Mouse (Mus musculus) common myeloid progenitor, adult 5-6 weeks (primary cell): ENCODE measurements around the gene Ablim1. TPM values are rescaled to one million over a fixed set of nuclear protein-coding genes. Genes with fewer than 3 reads are reported as not detected.

Experiments
- ATAC-seq: replicated peaks from 2 replicates; pipeline ENCODE4 v1.8.0; 2016; ENCODE audit warnings: low read depth, mild to moderate bottlenecking, moderate TSS enrichment, inconsistent platforms; ENCODE audit not compliant: poor library complexity, severe bottlenecking
- total RNA-seq: library from RNA; stranded (forward); fragments of 200-1000, 187-1606 nt; gene quantifications from 2 replicates; pipeline ENCODE4 v1.2.3, GENCODE M21; 2017

The Ablim1 gene
- total RNA-seq, 1 experiment from 2014 or later: 11.7 TPM

DNA sequence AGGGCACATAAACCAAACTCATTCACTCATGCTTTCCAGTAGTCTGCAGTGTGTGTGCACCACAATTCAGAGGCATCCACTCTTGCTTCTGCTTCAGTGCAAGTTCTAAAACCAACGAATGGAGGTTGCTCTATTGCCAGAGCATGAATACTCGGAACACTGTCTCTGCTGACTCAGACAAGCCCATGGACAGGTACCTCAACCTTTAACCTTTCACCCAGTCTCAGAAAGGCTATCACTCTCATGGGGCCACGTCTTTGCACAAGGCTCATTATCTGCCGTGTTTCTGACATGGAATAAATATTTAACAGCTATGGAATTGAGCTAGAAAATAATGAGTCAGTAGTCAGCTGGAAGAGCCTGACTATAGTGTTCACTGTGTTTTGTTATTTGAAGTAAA, 4.7 kb downstream of the Ablim1 start:
- no peak for ATAC-seq

DNA sequence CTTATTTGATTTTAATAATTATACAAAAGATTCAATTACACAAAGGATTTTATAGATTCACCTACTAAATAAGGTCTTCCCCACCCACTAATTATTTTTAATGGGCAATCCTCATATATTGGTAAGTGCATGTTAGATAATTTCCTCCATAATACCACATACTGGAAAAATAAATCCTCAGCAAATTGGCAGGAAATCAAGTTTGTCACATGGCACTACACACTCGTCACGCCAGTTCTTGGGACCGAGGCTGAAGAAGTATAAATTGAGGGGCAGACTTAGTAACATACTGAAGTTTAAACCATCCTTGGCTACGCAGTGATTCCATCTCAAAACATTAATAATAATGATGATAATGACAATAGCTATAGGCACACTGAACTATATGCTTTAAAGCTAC, 8.1 kb downstream of the Ablim1 start:
- no peak for ATAC-seq

DNA sequence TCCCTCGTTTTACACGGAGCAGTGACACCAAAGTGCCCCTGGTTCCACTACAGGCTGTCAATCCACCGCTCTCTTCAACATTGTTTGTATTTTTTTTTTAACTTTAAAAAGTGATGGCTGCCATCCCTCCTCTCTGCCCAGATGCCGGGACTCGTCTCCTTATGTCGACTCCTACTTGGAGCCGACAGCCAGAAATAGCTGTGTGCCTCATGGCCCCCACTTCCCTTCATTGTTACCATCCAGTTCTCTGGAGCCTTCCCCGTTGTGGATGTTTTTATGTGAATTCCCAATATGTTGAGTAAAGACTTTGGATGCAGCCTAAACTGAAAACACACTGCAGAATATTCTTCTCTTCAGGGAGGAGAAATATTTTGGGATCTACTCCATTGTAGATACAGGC, 8.7 kb downstream of the Ablim1 start:
- no peak for ATAC-seq

DNA sequence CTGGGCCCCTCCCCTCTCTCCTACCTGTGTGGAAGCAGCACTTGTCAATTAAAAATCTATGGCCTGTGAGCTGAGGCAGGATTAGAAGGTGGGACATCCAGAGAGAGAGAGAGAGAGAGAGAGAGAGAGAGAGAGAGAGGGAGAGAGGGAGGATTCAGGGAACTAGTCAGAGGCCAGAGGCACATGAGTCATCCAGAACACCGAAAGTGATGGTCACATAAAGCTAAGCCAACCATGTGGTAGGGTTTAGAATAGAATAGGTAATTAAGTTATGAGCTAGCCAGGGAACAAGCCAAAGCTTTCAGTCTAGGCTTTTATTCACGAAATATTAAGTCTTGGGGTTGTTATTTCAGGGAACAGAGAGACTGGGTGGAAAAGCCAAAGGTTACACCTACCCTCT, 10.1 kb downstream of the Ablim1 start:
- ATAC-seq: no peak

DNA sequence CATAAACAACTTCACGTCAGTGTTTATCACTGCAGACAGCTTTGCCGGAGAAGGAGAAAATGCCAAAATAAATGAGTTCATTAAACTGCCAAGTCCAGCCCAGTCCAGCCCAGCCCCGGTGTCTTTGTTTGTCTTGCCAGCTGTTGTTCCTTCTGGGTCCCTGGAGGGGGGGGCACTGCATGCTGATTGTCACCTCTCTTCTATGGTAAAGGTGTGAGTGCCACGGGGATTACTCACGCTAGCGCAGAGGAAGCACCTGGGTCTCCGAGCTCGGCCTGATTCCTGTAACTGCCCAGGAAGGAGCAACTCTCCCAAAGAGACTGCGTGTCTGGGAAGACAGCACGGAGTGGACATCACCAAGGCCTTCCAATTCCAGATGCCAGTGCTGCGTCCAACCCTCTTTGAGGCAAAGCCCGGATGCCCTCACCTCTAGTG, 12.7 kb downstream of the Ablim1 start:
- no peak for ATAC-seq

DNA sequence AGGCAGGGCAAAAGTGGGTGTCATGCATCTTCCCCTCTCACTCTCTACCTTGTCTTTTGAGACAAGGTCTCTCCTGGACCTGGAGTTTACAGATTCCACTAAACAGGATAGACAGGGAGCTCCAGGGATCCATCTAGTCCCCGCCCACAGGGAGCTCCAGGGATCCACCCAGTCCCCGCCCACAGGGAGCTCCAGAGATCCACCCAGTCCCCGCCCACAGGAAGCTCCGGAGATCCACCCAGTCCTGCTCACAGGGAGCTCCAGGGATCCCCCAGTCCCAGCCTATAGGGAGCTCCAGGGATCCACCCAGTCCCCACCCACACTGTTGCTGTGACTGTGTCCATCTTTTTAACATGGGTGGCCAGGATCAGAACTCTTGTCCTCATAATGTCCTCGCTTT, 16.7 kb downstream of the Ablim1 start:
- ATAC-seq: no peak

DNA sequence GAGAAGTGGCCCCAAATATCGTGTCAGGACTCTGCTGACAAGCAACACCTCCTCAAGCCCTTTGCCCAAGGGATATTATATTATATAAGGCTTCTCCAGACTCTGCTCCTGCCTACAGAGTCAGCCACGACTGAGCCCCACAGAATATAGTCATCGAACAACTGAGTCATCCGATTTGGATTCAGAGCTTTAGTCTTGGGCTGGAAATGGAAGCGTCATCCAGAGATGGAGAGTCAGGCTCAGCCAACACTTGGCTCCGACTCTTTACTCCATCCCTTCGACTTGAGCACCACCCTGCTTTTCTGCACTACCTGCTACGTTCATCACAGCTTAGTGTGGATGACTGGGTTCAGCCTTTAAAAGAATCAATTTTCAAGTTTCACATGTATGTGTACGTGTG, 17.3 kb downstream of the Ablim1 start:
- no peak for ATAC-seq

DNA sequence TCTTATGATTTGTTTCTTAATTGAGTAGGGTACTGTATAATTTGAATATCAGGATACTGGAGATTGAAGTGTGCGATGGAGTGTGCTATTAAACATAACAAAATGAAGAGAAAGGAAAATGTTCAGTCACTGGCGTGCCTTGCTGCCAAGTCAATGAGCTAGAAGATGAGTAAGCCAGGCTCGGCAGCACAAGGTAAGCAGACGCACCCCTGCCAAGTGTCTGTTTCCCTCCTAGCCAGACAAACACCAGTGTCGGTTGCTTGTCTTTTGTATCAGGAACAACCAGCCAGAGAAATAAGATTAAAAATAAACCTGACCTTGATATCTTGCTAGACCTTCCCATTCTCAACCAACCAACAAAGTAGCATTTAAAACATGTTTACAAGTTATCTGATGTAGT, 18.2 kb downstream of the Ablim1 start:
- peak; percentile 46; the same call in 1 of the 2 replicates for ATAC-seq

DNA sequence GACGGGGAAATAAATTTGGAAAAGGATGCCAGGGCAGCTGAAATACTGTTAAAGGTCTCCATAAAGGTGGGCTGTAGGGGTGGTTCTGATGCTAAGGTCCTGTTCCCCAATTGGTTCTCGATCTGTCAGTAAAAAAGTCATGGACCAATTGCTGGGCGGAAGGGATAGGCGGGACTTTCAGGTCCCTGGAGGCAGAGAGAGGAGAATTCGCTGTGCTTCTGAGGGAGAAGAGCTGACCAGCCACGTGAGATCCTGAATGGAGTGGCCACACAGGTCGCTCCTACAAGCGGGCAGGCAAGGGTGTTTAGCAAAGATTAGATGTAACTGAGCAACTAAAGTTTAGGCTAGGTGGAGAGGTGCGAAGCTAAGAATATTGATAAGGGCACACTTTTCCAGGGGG, 19.2 kb downstream of the Ablim1 start:
- no peak for ATAC-seq

DNA sequence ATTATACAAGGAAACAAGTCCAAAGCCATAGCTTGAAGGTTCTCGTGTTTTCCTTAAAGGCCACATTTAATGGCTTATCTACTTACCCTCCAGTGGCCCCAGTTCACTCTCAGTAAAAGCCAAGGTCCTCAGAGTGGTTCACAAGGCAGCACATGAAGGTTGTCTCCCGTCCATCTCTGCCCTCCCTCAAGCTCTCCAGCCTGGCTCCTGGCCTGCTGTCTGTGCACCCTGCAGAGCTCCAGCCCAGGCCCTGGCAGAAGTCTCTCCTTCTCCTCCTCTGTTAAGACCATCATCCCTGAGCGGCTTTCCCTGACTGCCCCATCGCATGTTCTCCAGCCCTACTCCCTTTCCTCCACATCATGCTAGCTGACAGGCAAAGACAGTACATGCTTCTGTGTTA, 20.4 kb downstream of the Ablim1 start:
- ATAC-seq: 0 out of 2 replicates have a peak, but pooled peaks have one; percentile 12

DNA sequence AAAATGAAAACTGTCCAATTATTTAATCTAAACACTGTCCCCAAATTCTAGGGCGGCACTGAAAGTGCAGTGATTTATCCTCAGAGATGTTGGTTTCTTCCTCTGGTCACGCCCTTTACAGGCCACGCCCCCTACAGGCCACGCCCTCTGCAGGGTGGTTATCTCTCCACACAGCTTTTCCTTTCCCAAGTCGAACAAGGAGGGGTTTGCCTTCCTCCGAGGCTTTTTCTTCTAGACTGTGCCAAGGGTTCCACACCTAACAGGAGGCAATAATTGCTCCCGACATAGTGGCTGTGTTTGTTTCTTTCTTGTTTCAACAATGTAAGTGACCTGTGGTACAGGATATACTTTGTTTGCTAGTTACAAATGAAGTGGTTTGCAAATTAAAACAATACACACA, 21.0 kb downstream of the Ablim1 start:
- peak; percentile 81 for ATAC-seq

DNA sequence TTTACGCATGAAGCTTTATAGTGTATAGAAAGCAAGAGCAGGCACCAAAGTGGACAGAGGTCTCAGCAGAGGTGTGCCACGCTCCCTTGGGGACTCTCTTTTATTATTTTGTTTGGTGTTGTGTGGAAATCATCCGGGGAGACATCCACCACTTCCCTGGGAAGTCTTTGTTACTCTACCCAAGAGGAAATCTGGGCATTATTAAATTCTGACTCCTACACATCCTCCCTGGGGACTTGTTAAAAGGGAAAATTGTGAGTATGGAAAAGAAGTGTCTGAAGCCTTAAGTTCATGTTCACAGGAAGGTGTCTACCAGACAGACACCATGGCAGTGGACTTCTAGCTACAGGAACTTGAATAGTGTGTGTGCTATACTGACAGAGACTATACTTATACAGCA, 31.4 kb downstream of the Ablim1 start:
- ATAC-seq: no peak

DNA sequence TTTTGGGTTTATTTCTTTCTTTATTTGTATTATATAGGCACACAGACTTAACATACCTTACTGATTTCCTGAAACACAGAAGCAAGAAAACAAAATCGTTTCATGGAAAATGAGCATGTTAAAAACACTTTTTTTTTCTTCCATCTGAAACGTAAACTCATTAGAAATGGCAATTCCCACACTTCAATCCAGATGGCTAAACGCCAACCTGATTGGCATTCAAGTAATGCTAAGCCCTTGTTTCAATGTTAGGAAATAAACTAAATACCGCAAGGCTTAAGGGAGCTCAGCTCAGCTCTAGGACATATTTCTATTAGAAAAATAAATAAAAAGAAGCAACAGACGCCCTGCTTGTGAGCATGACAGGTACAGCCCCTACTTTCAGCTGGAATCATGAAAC, 32.1 kb downstream of the Ablim1 start:
- no peak for ATAC-seq

DNA sequence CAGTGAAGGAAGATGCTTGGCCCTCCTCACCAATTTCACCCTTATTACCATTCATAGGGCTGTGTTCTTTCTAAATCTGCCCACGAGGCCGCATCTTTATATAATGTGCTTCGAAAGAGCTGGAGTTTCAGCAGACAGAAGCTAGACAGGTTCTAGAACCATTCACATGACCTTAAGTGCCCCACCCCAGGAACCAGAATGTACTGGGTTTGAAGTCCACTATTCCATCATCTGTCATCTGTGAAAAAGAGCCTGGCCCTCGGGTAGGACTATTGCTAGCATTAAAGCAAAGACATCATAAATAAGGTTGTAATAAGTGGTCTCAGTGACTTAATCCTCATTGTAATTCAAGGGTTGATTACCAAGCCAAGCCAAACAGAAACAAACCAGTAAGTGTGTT, 35.1 kb downstream of the Ablim1 start:
- ATAC-seq: no peak

DNA sequence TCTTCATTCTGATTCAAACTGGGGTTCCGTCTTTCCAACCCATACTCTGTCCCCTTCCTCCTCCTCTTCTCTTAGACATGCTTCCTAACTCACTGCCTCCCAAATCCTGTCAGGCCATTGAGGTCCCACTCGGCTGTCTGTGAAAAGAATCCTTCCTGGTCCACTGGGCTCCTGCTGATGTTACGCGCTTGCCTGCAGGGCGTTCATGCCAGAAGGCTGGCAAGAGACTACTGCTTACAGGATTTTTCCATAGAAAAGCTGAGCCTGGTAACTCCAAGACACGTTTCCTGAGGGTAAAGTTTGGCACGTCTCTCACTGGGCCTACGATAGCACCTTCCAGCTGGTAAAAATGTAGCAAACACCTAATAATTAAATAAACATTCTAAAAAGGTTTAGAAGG, 36.5 kb downstream of the Ablim1 start:
- ATAC-seq: no peak

DNA sequence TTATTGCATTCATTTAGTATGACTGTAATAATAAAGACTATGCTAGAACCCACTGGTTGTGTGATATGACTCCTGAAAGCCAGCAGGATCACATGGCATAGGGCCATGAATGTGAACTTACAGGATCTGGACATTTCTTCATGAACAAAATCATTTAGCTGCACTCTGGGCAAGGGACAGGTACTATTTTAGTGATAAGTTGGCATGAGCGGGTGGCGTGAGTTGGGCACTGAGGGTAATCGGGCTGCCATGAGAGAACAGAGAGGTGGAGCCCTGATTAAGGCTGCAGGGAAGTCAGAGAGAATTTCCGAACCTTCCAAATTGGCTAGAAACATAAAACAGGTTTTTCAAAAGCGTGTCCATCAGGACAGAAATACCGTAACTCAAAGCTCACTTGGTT, 37.7 kb downstream of the Ablim1 start:
- no peak for ATAC-seq

DNA sequence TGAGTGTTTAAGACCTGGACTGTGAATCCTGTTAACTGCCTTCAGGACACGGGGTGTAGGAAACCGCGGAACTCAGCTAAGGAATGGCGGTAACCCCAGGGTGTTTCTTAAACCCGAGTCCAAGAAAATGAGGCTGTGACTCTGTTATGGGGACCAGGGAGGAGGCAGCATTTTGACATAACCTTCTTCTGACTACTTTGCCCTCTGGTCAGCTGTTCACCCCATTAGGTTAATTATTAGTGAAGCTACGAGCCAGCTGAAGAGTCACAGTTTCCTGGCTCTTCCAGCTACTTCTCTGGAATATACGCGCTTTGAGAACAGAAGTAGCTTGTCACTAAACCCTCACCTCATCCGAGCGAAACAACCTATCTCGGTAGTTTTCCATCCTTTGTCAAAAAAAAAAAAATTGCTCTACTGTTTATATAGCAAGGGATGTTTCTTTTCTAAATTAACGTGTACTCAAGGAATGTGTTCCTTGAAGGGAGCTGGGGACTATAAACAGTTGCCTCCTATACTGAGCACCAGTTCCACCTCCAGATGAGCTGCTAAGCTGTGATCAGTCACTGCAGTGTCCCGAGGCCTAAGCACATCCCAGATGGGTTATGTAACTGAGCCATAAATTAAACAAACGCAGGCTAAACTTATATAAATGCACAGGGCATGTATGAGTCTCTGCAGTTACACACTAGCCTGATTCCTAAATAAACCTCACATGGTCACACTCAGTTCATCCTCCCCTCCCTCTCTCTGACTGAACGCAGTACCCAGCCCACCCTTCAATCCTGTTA, 39.4 kb downstream of the Ablim1 start:
- ATAC-seq: no peak

DNA sequence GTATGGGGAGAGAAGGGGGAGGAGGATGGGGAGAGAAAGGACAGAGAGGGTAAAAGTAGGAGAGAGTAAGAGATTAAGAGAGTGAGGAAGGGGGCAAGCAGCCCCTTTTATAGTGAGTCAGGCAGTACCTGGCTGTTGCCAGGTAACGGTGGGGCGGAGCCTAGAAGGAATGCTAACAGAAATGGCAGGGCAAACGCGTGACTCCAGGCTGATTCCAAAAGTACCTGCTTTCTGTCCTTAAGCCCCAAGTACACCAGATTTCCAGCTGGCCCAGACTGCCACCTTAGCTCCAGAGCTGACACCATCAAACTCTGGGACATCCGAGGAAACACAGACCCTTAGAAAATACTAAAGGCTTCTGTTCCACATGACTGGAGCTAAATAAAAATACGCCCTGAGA, 40.0 kb downstream of the Ablim1 start:
- no peak for ATAC-seq

DNA sequence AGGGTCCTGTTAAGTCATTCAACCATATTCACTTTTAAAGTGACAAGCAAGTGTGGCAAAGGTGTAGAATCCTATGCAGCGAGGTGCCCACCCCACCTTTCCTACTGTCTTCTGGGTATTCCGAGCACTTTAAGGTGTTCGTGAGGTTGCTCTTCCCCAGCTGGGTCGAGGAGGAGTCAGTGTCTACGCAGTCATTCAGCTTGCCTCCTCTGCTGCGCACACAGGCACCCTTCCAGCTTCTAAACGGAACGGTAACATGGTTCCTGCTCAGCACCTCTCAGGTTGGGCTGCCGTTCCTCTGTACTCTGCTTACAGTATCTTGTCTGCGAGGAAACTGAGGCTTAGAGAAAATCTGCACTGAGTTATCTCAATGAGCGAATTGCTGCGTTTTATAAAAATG, 40.4 kb downstream of the Ablim1 start:
- no peak for ATAC-seq

DNA sequence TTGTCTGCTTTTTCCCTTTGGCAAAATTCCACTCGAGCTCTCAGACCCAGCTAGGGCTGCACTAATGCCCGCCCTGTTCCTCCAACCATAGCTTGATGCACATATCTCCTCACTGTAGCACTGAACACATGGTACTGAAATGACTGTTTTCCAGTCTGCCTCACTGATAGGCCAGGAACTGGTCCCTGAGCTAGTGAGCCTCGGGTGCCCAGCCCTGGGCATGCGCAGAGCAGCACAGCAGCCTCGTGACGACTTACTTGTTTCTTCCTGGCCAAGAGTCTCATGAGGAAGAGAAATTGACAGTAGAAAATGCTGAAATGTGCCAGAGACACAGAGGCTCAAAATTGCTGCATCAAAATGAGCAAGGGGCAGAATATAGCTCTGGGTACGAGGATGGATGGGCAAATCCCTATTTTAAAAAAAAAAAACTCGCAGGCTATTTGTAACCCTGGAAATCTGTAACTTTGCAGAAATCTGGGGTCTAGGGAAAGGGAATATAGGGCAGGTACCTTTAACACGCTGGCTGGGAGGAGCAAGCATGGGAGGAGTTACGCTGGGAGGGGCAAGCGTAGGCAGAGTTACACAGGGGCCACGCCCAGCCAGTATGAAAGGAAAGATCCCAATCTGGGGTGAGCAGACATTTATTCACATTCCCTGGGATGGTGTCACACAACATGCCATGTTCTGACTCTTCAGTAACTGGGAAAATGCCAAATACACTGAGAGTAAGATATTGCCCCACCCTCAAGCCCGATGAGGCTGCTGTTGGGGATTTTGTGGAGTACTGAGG, 41.7 kb downstream of the Ablim1 start:
- ATAC-seq: peak; percentile 83

DNA sequence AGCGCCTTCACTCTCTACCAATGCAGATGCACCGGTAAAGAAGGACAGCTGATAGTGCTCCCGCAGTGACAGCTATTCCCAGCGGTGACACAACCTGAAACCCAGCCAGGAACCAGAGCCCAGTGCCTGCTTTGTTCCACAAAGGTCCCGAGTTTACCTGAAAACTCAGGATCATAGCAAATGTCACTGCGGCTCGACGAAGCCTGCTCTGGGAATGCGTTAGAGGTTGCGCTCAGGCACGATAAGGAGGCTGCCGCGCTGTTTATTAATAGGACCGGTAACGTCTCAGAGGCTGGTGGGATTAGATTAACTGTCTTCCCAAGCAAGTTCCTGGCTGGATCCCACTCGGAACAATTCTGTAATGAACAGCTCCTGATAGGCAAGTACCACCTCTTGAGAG, 43.0 kb downstream of the Ablim1 start:
- no peak for ATAC-seq

DNA sequence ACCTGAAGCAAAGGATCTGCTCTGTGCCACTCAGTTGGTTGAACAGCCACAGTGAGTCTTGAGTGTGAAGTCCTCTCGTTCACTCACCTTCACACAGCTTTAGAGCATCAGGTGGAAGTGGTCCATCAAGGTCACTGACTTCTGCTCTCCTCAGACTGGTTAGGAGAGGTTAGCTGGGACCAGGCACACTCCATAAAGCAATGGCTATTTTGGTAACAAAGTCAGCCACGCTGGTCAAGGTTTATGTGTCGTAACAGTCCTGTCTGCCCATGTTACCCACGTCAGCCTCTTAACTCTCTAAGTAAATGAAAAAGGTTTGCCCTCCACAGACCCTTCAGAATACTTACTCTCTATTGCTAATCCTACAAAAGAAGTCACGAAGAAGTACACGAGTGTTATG, 44.0 kb downstream of the Ablim1 start:
- ATAC-seq: no peak
